Mouse (Mus musculus) hindbrain, embryonic 11.5 days (tissue): ENCODE results near the gene Uba1y. TPM values are rescaled to one million over a fixed set of nuclear protein-coding genes. Genes with fewer than 3 reads are reported as not detected.
"Not testable (repeated sequence)": the region's sequence is repeated elsewhere in the genome, so short reads cannot be mapped to it uniquely, and the experiment has no call there.

Experiments
- ATAC-seq: fragments of 200-750 bp; cut with Nextera tagmentation; 2 replicates; pipeline ENCODE4 v1.8.0; 2017; ENCODE audit warnings: mild to moderate bottlenecking, moderate TSS enrichment, moderate library complexity; ENCODE audit not compliant: low FRiP score
- DNase-seq: peaks from one replicate; pipeline ENCODE4 v3.0.0-alpha.2; 2015; ENCODE audit warnings: low spot score
- H3K27ac ChIP-seq: fragments of 300-500 bp; sonication (generic); 2 replicates; pipeline ENCODE4 v1.5.1; 2014; ENCODE audit warnings: mild to moderate bottlenecking, low read depth, low read length
- H3K27me3 ChIP-seq: fragments of 300-500 bp; sonication (generic); 2 replicates; pipeline ENCODE4 v1.6.1; 2014; ENCODE audit warnings: mild to moderate bottlenecking, low read length, moderate library complexity, mixed read lengths; ENCODE audit not compliant: control insufficient read depth, insufficient read depth
- H3K36me3 ChIP-seq: fragments of 300-500 bp; sonication (generic); 2 replicates; pipeline ENCODE4 v1.6.1; 2014; ENCODE audit warnings: mild to moderate bottlenecking, low read length, moderate library complexity, mixed read lengths; ENCODE audit not compliant: control insufficient read depth, insufficient read depth
- H3K4me1 ChIP-seq: fragments of 300-500 bp; sonication (generic); replicated peaks from 2 replicates; pipeline ENCODE4 v1.6.1; 2014; ENCODE audit warnings: low read length, mixed read lengths; ENCODE audit not compliant: control insufficient read depth, insufficient read depth
- H3K4me2 ChIP-seq: fragments of 300-500 bp; sonication (generic); replicated peaks from 2 replicates; pipeline ENCODE4 v1.6.1; 2014; ENCODE audit warnings: mild to moderate bottlenecking, low read depth, low read length
- H3K4me3 ChIP-seq: fragments of 300-500 bp; sonication (generic); 2 replicates; pipeline ENCODE4 v1.5.1; 2014; ENCODE audit warnings: low read depth, low read length
- H3K9ac ChIP-seq: fragments of 300-500 bp; sonication (generic); 2 replicates; pipeline ENCODE4 v1.6.1; 2014; ENCODE audit warnings: low read depth, low read length
- H3K9me3 ChIP-seq: fragments of 300-500 bp; sonication (generic); 2 replicates; pipeline ENCODE4 v1.6.1; 2016; ENCODE audit warnings: low read length; ENCODE audit not compliant: control insufficient read depth
- WGBS: fragments of 180-500 bp; shearing (Covaris S2); extraction: QIAGEN DNeasy Blood & Tissue Kit; methylation state at CpG from one replicate; pipeline ENCODE4 v1.1.7; 2014; 5-methylcytosine and 5-hydroxymethylcytosine counted together
- polyA plus RNA-seq: library from polyadenylated mRNA; unstranded; fragments of >200 nt; fragmentation: Nextera tagmentation; extraction: Ambion mirVana; gene quantifications from 2 replicates; pipeline ENCODE4 v1.2.1, GENCODE M21; 2014

Gene Uba1y
- not detected in 2 replicates for polyA plus RNA-seq

DNA sequence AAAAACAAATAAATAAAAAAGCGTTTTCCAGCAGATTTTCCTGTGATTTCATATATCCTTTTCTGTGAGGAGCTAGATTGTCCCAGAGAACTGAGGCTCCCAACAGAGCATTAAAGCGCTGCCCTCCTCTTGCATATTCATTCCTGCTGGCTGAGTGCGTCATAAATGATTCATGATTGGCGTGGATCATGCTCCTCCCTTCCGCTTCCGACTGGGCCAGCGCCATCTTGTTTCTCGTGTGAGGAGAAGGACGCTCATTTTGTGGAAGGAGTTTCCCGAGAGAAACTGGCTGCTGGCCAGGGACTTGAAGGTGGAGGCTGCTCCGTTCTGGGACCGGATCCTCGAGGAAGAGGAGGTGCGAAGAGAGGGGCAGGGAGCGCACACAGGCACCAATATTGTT, at the start of gene Uba1y:
TSS of gene Uba1y (plus strand) at position 254 of the 400 bp plus-strand sequence.
- Histone ChIP-seq H3K9me3 (no peaks in the 10 kb centered on the region), H3K4me2 (no peak within 1 kb of the TSS), H3K27ac (no peak within 1 kb of the TSS), H3K4me3 (no peak within 1 kb of the TSS), H3K9ac (no peak within 1 kb of the TSS), H3K27me3 (no peaks in the 10 kb centered on the region), H3K4me1 (no peaks in the 10 kb centered on the region), H3K36me3 (no peaks in the 10 kb centered on the region)
- no peak for ATAC-seq
- WGBS, result 94% methylated on average over 2 of the region's 15 CpGs
- no peak for DNase-seq

DNA sequence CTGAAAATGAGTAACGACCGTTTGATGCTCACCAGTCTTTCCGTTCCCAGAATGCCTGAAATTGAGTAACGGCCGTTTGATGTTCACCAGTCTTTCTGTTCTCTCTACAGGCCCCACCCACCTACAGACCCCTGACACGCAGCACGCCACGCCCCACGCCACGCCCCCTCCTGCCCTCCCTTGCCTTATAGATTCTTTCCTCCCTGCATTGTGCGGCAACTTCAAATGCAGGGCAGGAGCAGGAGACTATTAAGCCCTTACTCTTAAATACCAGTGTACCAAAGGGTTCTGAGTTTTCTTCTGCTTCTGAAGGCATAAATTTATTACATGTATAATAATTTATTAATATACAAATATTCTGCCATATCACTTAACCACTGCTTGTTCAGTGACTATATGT, 21.1 kb upstream of the Uba1y start, which contains the start of gene Zfy1:
TSS of gene Zfy1 (minus strand) at position 101 of the 400 bp plus-strand sequence.
- H3K27me3 ChIP-seq, H3K9ac ChIP-seq, DNase-seq, H3K36me3 ChIP-seq, H3K4me1 ChIP-seq, H3K4me3 ChIP-seq, H3K4me2 ChIP-seq, H3K27ac ChIP-seq, H3K9me3 ChIP-seq, ATAC-seq: not testable (repeated sequence)
- WGBS, result no CpG with 5 or more reads among the region's 11 CpGs

DNA sequence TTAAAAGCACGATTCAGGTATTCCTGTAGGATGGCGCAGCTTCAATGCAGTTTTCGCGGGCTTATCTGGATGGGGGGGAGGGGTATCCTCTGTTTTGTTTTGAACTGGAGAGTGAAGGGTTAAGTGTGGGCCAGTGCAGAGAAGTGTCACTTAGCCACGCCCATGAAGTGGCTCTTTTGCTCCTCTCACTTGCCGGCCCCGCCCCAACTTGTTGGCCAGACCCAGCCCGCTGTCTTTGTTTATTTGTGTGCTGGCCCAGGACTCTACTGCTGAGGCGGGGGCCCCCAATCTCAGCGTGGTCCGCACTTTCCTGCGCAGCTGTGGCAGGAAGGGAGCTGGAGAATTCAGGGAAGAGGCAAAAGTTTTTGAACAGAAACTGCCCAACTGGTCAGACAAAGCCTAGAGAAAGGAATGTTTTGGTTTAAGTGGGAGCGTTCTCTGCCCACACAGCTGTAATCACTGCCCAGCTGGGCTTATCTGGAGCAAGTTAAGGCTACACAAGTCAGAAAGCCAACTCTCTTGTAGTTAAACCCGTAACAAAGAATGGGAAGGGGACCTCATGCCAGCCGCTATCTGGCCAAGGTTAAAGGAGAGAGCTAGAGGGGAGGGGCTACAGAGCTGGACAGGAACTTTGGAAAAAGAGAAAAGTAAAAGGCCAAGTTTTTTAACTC, 9.3 kb upstream of the Uba1y start:
- 2% methylated on average over 12 of the region's 15 CpGs for WGBS
- H3K4me1 ChIP-seq, result no peaks in the 10 kb centered on the region
- DNase-seq (peak; percentile 55), ATAC-seq (peak; percentile 92)
- H3K9ac ChIP-seq, result no peak overlapping the region
- H3K4me2 ChIP-seq, result peak overlapping the region; percentile 21; the same call in 1 of the 2 replicates
- H3K27ac ChIP-seq, result no peak overlapping the region
- H3K9me3 ChIP-seq, result no peaks in the 10 kb centered on the region
- no peaks in the 10 kb centered on the region for H3K36me3 ChIP-seq
- no peaks in the 10 kb centered on the region for H3K27me3 ChIP-seq
- H3K4me3 ChIP-seq, result no peak overlapping the region

DNA sequence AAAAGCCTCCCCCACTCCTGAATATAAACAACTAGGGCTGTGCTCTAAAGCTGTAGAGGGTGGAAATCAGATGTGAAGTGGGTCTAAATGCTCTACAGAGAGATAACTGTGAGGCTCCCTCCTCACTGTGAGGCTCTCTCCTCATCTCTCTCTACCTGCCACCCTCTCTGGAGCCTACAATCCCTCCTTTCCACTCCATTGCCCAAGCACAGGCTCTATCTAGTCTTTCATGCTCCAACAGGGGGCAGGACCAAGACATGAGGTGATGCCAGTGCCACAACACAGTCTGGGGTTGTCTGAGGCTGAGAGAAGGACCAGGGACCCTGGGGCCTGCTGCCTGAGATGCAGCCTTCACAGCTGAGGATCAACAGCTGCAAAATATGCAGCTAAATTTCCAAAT, 54.0 kb downstream of the Uba1y start:
- no peak overlapping the region for H3K27ac ChIP-seq
- H3K9ac ChIP-seq, result no peak overlapping the region
- H3K4me3 ChIP-seq, result no peak overlapping the region
- H3K36me3 ChIP-seq, result no peaks in the 10 kb centered on the region
- peak; percentile 51; the same call in 1 of the 2 replicates for ATAC-seq
- no peak overlapping the region for H3K4me2 ChIP-seq
- H3K9me3 ChIP-seq, result no peaks in the 10 kb centered on the region
- H3K4me1 ChIP-seq, result no peaks in the 10 kb centered on the region
- no peak for DNase-seq
- H3K27me3 ChIP-seq, result no peaks in the 10 kb centered on the region

DNA sequence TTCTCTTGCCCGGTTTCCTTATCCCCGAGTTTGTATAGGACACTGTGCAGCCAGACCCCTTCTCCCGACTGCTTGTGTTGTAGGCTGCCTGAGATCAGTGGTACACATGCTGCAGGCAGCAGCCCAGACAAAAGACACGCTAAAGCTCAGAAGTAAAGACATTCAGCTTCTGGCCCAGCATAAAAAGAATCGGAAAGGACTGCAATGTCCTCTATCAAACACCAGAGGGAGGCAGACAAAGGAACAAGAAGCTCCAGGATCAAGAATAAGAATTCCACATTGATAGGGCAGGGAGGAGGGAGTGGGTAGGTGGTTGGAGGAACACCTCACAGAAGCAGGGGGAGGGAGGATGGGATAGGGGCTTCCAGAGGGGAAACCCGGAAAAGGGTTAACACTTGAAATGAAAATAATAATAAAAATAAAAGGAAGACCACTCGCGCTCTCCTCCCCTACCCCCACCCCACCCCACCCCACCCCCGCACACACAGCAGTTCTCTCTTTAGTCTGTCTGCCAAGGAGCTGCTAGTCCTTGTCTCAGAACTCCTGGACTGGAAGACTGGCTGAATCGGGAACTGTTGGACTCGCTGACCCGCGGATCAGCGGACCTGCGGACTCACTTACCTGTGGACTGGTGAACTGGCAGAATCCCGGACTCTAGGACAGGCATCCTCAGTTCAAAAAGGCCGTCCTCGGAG, 54.6 kb downstream of the Uba1y start:
- Histone ChIP-seq H3K27ac (no peak overlapping the region), H3K36me3 (no peaks in the 10 kb centered on the region), H3K4me1 (no peaks in the 10 kb centered on the region), H3K9me3 (no peaks in the 10 kb centered on the region), H3K4me2 (no peak overlapping the region), H3K4me3 (no peak overlapping the region), H3K27me3 (no peaks in the 10 kb centered on the region), H3K9ac (no peak overlapping the region)
- DNase-seq (peak; percentile 31), ATAC-seq (peak; percentile 61)
- WGBS, result 33% methylated on average over 13 of the region's 18 CpGs

Other genes starting within 250 kb of the Uba1y start
- gene Zfy1, start 21.2 kb upstream of the Uba1y start, polyA plus RNA-seq, result not detected in 2 replicates
- 12.8 and 20.6 TPM in 2 replicates for gene Kdm5d, start 79.1 kb downstream of the Uba1y start, polyA plus RNA-seq
- gene Eif2s3y, start 191.9 kb downstream of the Uba1y start, polyA plus RNA-seq, result 22.8 and 55.5 TPM in 2 replicates